Mouse (Mus musculus) bone marrow macrophage, adult 2 months (primary cell): ENCODE data around the gene Ranbp3.

Experiments used
- CTCF ChIP-seq: IDR thresholded peaks from 2 replicates; pipeline ENCODE4 v1.5.1; 2012; ENCODE audit warnings: low read depth, mild to moderate bottlenecking, low read length, moderate library complexity
- POLR2A ChIP-seq: IDR thresholded peaks from 2 replicates; pipeline ENCODE4 v1.6.1; 2012; ENCODE audit warnings: mild to moderate bottlenecking, low read depth, low read length, borderline replicate concordance

- TF ChIP-seq POLR2A (no peak), CTCF (no peak)
These were observed 35.6 kb downstream of the Ranbp3 start for GRCm38 (mm10) chr17:56708692-56709091.
